Mouse (Mus musculus): ENCODE results near the gene Fhit.

Gene Fhit

GRCm38 (mm10) chr14:9658445-9658844 lies 1503.4 kb downstream of the Fhit start:
- no peak for DNase-seq

DNA sequence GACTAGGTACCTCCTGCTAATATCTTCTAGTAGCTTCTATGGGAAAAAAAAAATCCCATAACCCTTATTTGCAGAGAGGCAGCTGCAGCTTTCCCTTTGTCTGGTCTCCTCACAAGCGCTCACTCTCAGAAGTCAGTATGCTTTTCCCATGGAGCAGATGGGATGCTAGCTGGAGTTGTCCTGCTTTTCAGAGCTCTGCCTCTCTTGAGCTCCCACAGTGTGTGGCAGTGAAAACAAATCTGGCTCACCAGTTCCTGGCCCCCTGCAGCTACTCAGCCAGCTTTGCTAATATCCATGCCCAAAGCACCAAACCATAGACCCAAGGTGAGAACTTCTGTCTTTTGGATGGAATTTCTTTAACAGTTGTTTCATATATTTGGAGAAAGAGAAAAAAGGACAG lies 1510.4 kb downstream of the Fhit start:
- peak; percentile 14 for DNase-seq

DNA sequence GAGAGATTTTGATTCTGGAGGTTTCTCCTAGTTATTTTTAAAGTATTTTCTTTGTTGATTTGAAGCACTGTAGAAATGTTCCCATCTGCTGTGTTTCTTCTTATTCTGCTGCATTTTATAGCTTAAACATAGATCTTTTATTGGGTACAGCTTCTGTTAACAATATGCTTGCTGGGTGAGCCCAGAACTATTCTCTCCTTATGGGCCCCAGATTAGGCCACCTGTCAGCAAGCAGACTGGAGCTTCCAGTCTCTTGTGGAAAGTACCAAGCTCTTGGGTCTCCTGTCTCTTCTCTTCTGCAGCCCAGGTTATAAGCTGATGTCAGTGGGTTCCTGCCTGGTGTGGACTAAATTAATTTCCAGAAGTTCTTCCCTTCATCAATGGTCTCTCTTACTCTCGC lies 1513.4 kb downstream of the Fhit start:
- no peak for DNase-seq

DNA sequence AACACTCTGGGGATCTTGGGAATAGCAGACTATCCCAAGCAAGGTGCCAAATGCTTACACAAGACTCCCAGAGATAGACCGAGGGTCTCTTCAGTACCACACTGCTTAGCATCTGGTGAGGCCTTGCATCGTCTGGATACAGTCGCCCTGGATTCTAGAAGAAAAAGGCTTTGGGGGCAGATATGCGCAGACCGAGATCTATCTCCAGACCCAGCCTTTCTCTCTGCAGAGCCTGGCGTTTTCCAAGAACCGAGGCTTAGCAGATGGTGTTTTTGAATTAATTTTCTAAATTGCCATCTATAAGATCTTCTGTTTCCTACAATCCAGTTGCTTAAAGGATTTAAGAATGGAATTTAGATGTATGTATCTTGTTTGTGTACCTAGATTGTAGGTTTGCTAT lies 1515.6 kb downstream of the Fhit start:
- DNase-seq: no peak

- no peak for DNase-seq
Observed at GRCm38 (mm10) chr14:9644216-9645166, 1517.3 kb downstream of the Fhit start.

- no peak for DNase-seq
Observed at GRCm38 (mm10) chr14:9643700-9644099, 1518.1 kb downstream of the Fhit start.

- DNase-seq: no peak
Observed at GRCm38 (mm10) chr14:9642628-9643027, 1519.2 kb downstream of the Fhit start.

GRCm38 (mm10) chr14:9642068-9642467 lies 1519.8 kb downstream of the Fhit start:
- DNase-seq: no peak

GRCm38 (mm10) chr14:9634247-9634991 lies 1527.4 kb downstream of the Fhit start:
- no peak for DNase-seq

- DNase-seq: no peak
Observed at GRCm38 (mm10) chr14:9632537-9632936, 1529.3 kb downstream of the Fhit start.

GRCm38 (mm10) chr14:9623219-9624043 lies 1538.4 kb downstream of the Fhit start:
- no peak for DNase-seq

DNA sequence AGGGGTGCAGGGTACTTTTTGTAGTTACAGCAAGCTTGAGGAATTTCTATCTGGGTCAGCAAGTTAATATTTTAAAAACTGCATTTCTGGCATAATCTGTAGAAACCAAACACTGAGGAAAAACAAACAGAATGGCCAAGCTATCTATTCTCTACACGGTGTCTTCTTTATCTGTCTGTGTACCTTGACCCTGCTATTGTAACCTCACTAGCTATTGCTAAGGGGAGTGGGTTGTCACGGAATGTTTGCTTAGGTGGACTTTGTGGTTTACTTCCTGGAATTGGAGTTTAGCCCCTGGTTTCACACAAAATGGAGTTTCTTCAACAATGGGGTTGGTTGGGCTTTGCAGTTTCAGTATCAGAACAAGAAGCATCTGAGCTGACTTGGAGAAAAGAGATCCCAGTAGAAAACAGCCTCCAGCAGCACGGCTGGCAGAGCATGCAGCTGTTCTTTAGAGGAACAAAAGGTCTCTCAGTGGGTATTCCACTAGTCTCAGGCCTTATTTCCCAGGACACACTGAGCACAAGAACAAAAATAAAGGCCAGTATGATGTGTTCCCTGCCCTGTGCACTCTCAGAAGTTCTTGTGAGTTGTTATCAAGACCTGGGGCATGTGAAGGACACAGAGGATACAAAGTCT lies 1540.8 kb downstream of the Fhit start:
- DNase-seq: no peak

DNA sequence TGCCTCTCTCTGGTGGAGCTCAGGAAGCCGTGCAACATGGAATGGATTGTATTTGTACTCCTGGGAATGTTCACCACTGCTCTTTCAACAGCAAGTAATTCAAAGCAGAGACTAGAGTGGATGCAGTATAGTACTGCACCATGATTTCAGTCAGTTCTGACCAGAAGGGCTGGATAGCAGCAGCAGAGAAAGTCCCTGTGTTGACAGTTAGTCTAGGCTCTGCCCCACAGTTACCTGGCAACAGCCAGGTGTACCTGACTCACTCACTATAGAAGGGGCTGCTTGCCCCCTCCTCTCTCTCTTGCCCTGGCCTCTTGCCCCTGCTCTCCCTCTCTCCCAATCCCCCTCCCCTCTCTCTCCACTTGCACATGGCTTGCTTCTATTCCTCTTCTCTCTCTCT lies 1542.0 kb downstream of the Fhit start:
- no peak for DNase-seq

GRCm38 (mm10) chr14:9613126-9613525 lies 1548.7 kb downstream of the Fhit start:
- DNase-seq: no peak

GRCm38 (mm10) chr14:9609120-9609519 lies 1552.7 kb downstream of the Fhit start:
- DNase-seq: no peak

DNA sequence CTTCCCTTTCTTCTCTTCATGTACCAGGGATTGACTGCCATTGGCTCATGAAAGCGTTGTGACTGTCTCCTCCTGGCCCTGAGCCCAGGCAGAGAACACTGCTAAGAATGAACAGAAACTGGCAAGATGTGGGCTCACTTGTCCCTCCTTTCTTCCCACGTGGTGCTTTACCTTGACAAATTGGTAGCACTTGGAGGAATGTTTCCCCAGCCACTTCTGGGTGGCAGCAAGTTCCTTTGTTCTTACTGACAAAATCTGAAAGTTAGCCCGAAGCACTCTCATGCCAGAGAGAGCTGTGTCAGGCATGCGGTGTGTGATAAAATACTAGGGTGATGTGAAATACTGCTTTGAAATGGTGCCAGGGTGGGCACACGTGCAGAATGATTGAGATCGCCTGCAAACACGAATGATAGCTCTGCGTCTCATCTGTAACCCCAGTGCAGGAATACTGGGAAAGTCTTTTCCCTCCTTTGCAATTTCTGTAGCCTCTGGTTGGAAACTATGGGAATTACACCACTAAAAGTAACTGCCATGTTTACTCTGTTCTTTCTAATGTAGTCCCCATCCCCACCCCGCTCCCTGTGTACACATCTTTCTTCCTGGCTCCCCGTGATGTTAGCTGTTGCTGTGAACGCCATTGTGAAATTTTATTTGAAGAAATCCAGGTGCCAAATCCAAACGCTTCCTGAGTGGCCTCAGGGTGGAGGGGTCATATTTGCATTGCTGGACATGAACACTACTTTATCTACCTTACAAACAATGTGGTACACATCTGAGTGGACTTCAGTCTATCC lies 1555.1 kb downstream of the Fhit start:
- no peak for DNase-seq

DNA sequence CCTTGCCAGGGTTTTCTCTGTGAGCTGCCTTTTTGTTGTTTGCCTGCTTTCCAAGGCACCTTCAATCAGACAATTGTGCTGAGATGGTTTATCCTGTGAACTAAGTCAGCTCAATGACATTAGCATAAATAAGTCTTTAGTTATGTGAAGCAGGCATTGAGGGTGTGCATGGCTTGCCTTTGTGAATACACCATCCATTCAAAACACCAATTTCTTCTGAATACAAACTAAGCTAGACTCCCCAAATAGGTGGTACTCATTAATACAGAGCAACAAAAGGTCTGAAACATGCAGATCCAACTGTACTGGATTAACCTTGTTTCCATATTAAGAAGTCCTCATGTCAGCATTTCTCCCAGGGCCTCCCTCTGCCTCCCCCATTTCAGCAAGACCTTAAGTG lies 1561.6 kb downstream of the Fhit start:
- DNase-seq: no peak

DNA sequence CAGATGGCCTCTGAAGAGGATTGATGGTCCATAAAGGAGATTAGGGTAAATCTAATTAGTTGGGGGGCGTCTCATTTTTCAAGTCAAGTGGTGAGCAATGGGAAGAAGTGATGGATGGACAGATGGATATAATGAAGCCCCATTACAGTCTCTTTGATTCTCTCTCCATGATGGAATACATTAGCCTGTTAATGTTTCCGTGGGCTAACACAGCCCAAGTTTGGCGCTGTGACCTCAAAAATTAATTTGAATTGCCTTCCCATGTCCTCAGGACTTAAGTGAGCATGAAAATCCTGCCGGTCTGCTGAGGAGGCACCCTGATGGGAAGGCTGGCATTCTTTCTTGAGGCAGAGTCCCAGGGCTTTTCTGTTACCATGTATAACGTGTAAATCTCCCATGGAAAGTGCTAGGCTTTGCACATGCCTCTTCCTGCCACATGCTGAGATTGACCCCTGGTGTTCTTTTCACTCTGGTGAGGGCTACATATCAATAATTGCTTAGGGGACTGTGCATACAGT lies 1564.3 kb downstream of the Fhit start:
- no peak for DNase-seq

GRCm38 (mm10) chr14:9589121-9589520 lies 1572.7 kb downstream of the Fhit start:
- DNase-seq: no peak

DNA sequence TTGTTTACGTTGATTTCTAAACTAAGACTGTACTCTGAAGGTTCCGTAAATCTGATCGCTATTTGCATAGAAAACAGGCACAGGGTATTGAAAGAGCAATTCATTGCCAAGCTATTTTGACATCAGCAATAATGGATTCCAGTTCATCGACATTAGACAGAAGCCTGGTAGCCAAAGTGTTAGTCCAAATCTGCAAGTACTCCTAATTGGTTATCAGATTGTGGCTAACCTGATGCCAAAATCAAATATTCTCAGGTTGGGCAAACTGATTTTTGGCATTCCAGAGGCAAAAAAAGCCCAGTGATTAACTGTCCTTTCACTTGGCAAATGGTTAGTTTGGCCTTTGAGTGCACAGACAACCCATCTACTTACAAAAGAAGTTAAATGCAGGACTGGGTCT lies 1573.9 kb downstream of the Fhit start:
- DNase-seq: no peak

Data from cerebellum, adult 11 months (tissue).